Mouse (Mus musculus) megakaryocyte, embryonic 14.5 days (primary cell): ENCODE results near the gene Ranbp9.

Source experiments
- FLI1 ChIP-seq: IDR thresholded peaks from 2 replicates; pipeline ENCODE4 v1.6.1; 2012; ENCODE audit warnings: low read length, inconsistent platforms, mixed read lengths
- GATA1 ChIP-seq: IDR thresholded peaks from 3 replicates; pipeline ENCODE4 v1.6.1; 2012; ENCODE audit warnings: mixed read lengths, low read length, inconsistent platforms, borderline replicate concordance

DNA sequence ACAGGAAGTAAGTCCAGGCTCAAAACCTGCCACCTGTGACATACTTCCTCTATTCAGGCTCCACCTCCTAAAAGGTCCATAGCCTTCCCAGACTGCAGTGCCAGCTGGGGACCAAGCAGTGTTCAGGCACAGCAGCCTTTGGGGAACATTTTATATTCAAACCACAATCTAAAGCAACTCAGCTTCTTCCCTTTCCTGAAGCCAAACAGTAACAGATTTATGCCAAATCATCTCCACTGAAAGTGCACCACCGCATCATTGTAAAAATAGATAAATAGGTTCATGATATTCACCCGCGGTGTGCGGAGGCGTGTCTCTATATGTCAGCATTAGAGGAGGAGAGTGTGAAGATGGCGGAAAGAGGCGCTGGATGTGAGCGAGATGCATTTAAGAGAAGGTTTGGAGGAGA, 33.9 kb upstream of the Ranbp9 start:
- TF ChIP-seq GATA1, result no peak
- TF ChIP-seq FLI1, result no peak
